Mouse (Mus musculus) stomach, postnatal 0 days (tissue): ENCODE results near the gene Kank1. TPM values are rescaled to one million over a fixed set of nuclear protein-coding genes. Genes with fewer than 3 reads are reported as not detected.

Experiments
- ATAC-seq: fragments of 200-750 bp; cut with Nextera tagmentation; 2 replicates; pipeline ENCODE4 v1.8.0; 2017; ENCODE audit not compliant: low FRiP score, low TSS enrichment
- DNase-seq: peaks from one replicate; pipeline ENCODE4 v3.0.0-alpha.2; 2016; ENCODE audit warnings: low spot score
- H3K27ac ChIP-seq: fragments of 300-500 bp; sonication (generic); replicated peaks from 2 replicates; pipeline ENCODE4 v1.5.1; 2014; ENCODE audit warnings: mild to moderate bottlenecking, control low read depth
- H3K27me3 ChIP-seq: fragments of 300-500 bp; sonication (generic); 2 replicates; pipeline ENCODE4 v1.6.1; 2014; ENCODE audit warnings: low read length; ENCODE audit not compliant: control insufficient read depth, insufficient read depth
- H3K36me3 ChIP-seq: fragments of 300-500 bp; sonication (generic); 2 replicates; pipeline ENCODE4 v1.6.1; 2014; ENCODE audit warnings: low read length, mixed read lengths; ENCODE audit not compliant: control insufficient read depth, insufficient read depth
- H3K4me1 ChIP-seq: fragments of 300-500 bp; sonication (generic); replicated peaks from 2 replicates; pipeline ENCODE4 v1.6.1; 2014; ENCODE audit warnings: antibody characterized with exemption; ENCODE audit not compliant: control insufficient read depth, insufficient read depth
- H3K4me2 ChIP-seq: fragments of 300-500 bp; sonication (generic); replicated peaks from 2 replicates; pipeline ENCODE4 v1.6.1; 2014; ENCODE audit warnings: low read depth, mild to moderate bottlenecking, control low read depth, moderate library complexity
- H3K4me3 ChIP-seq: fragments of 300-500 bp; sonication (generic); 2 replicates; pipeline ENCODE4 v1.5.1; 2014; ENCODE audit warnings: low read depth, low read length, control low read depth
- H3K9ac ChIP-seq: fragments of 300-500 bp; sonication (generic); 2 replicates; pipeline ENCODE4 v1.6.1; 2014; ENCODE audit warnings: mild to moderate bottlenecking, low read length, control low read depth, mixed read lengths
- H3K9me3 ChIP-seq: fragments of 300-500 bp; sonication (generic); 2 replicates; pipeline ENCODE4 v1.6.1; 2016; ENCODE audit warnings: low read length; ENCODE audit not compliant: control insufficient read depth
- CTCF ChIP-seq: IDR thresholded peaks from 2 replicates; pipeline ENCODE4 v1.5.1; 2016; ENCODE audit warnings: antibody characterized with exemption, low read depth, mild to moderate bottlenecking, moderate library complexity
- EP300 ChIP-seq: optimal IDR thresholded peaks from 2 replicates; pipeline ENCODE3; 2016; ENCODE audit warnings: antibody characterized with exemption
- WGBS: fragments of 180-500 bp; shearing (Covaris S2); extraction: QIAGEN DNeasy Blood & Tissue Kit; methylation state at CpG from one replicate; pipeline ENCODE4 v1.1.7; 2014; 5-methylcytosine and 5-hydroxymethylcytosine counted together
- polyA plus RNA-seq: library from polyadenylated mRNA; unstranded; fragments of >200 nt; fragmentation: Nextera tagmentation; extraction: Ambion mirVana; gene quantifications from 2 replicates; pipeline ENCODE4 v1.2.1, GENCODE M21; 2015

Gene Kank1
- polyA plus RNA-seq, 1 experiment from 2014 or later: 24.5 TPM

GRCm38 (mm10) chr19:25325113-25326001 is 88.6 kb downstream of the Kank1 start:
- Histone ChIP-seq H3K4me2 (no peak overlapping the region), H3K4me3 (no peak overlapping the region), H3K36me3 (no peaks in the 10 kb centered on the region), H3K9ac (no peak overlapping the region), H3K27me3 (no peaks in the 10 kb centered on the region), H3K9me3 (no peaks in the 10 kb centered on the region), H3K27ac (no peak overlapping the region), H3K4me1 (no peaks in the 10 kb centered on the region; the same call in 1 of the 2 replicates)
- no peak for TF ChIP-seq EP300
- DNase-seq (no peak), ATAC-seq (no peak)
- 70% methylated on average over 9 of the region's 9 CpGs for WGBS

- ATAC-seq: no peak
- WGBS: 59% methylated on average over 4 of the region's 4 CpGs
Measured at GRCm38 (mm10) chr19:25326002-25326300, 89.2 kb downstream of the Kank1 start.

GRCm38 (mm10) chr19:25327633-25328032 is 90.9 kb downstream of the Kank1 start:
- no peaks in the 10 kb centered on the region for H3K27me3 ChIP-seq
- H3K9ac ChIP-seq: no peak overlapping the region
- TF ChIP-seq CTCF (peak; percentile 48), EP300 (no peak)
- H3K4me1 ChIP-seq: no peaks in the 10 kb centered on the region; the same call in 1 of the 2 replicates
- H3K36me3 ChIP-seq: no peaks in the 10 kb centered on the region
- no peak overlapping the region for H3K27ac ChIP-seq
- DNase-seq: no peak
- no peak overlapping the region for H3K4me3 ChIP-seq
- no peak overlapping the region for H3K4me2 ChIP-seq
- WGBS: 67% methylated on average over 6 of the region's 6 CpGs
- ATAC-seq: no peak
- no peaks in the 10 kb centered on the region for H3K9me3 ChIP-seq

More at GRCm38 (mm10) chr19:25326002-25326300, 89.2 kb downstream of the Kank1 start:
- no peaks in the 10 kb centered on the region for H3K27me3 ChIP-seq
- TF ChIP-seq CTCF (no peak), EP300 (no peak)
- no peak overlapping the region for H3K4me3 ChIP-seq
- no peaks in the 10 kb centered on the region; the same call in 1 of the 2 replicates for H3K4me1 ChIP-seq
- H3K9ac ChIP-seq: no peak overlapping the region
- no peak for DNase-seq
- H3K27ac ChIP-seq: no peak overlapping the region
- no peaks in the 10 kb centered on the region for H3K9me3 ChIP-seq
- no peaks in the 10 kb centered on the region for H3K36me3 ChIP-seq
- no peak overlapping the region for H3K4me2 ChIP-seq

GRCm38 (mm10) chr19:25334360-25334759 is 97.6 kb downstream of the Kank1 start:
- WGBS: 55% methylated on average over 3 of the region's 3 CpGs
- DNase-seq: peak; percentile 63

GRCm38 (mm10) chr19:25336731-25337130 is 100.0 kb downstream of the Kank1 start:
- WGBS: 79% methylated on average over 8 of the region's 8 CpGs
- ATAC-seq (no peak), DNase-seq (no peak)

More at GRCm38 (mm10) chr19:25334360-25334759, 97.6 kb downstream of the Kank1 start:
- no peak for TF ChIP-seq EP300
- TF ChIP-seq CTCF: peak; percentile 89
- Histone ChIP-seq H3K36me3 (no peaks in the 10 kb centered on the region), H3K27me3 (no peaks in the 10 kb centered on the region), H3K27ac (no peak overlapping the region), H3K9me3 (no peaks in the 10 kb centered on the region), H3K9ac (no peak overlapping the region), H3K4me1 (no peaks in the 10 kb centered on the region), H3K4me3 (no peak overlapping the region), H3K4me2 (no peak overlapping the region)
- ATAC-seq: no peak

More at GRCm38 (mm10) chr19:25336731-25337130, 100.0 kb downstream of the Kank1 start:
- H3K9me3 ChIP-seq: no peaks in the 10 kb centered on the region
- H3K4me2 ChIP-seq: no peak overlapping the region
- no peak overlapping the region for H3K4me3 ChIP-seq
- no peaks in the 10 kb centered on the region for H3K36me3 ChIP-seq
- no peak overlapping the region for H3K27ac ChIP-seq
- no peak overlapping the region for H3K9ac ChIP-seq
- H3K27me3 ChIP-seq: no peaks in the 10 kb centered on the region
- no peaks in the 10 kb centered on the region for H3K4me1 ChIP-seq
- TF ChIP-seq EP300 (no peak), CTCF (no peak)
